Mouse (Mus musculus): ENCODE data around the gene Hmox2. TPM values are rescaled to one million over a fixed set of nuclear protein-coding genes. Genes with fewer than 3 reads are reported as not detected.
"Not testable (repeated sequence)": the region's sequence is repeated elsewhere in the genome, so short reads cannot be mapped to it uniquely, and the experiment has no call there.

The Hmox2 gene
- total RNA-seq (2021), result 10 to 100 TPM; 73.5 to 83.8 TPM
- long read RNA-seq, experiment 1, transcript Hmox2-201 (6 exons, 1,730 nt), result major isoform, 26 of 30 reads
- long read RNA-seq, experiment 1, partial matches to known transcripts, result 1 of 30 reads
- long read RNA-seq, experiment 1, other reads (novel, unspliced or antisense), result 3 of 30 reads
- long read RNA-seq, experiment 2, transcript Hmox2-201 (6 exons, 1,730 nt), result major isoform, 101 of 126 reads
- long read RNA-seq, experiment 2, partial matches to known transcripts, result 15 of 126 reads
- long read RNA-seq, experiment 2, other reads (novel, unspliced or antisense), result 8 of 126 reads

- DNase-seq (ENCODE audit: low spot score in 2 of 2), result peak; percentile 97
Observed at GRCm38 (mm10) chr16:4725780-4726527, at the start of gene Hmox2. Hmox2 (plus strand) TSS chr16:4726361.

- no peak for DNase-seq (ENCODE audit: low spot score in 2 of 2)
Observed at GRCm38 (mm10) chr16:4676836-4677235, 49.3 kb upstream of the Hmox2 start.

DNA sequence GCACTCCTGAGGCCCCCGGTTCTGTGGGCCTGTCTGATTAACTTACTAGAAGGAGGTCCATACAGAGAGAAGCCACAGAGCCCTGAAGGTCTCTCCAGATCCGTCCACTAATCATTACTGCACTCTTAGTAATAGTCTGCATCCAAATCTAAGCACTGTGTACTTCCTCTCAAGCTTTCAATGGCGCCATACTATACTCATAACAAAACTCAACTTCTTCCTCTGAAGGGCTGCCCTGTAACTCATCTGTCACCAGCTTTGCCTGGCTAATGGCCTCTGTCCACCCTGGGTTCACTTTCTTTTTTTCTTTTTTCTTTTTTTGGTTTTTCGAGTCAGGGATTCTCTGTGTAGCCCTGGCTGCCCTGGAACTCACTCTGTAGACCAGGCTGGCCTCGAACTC is 48.1 kb upstream of the Hmox2 start:
- no peak for DNase-seq (ENCODE audit: low spot score in 2 of 2)

DNA sequence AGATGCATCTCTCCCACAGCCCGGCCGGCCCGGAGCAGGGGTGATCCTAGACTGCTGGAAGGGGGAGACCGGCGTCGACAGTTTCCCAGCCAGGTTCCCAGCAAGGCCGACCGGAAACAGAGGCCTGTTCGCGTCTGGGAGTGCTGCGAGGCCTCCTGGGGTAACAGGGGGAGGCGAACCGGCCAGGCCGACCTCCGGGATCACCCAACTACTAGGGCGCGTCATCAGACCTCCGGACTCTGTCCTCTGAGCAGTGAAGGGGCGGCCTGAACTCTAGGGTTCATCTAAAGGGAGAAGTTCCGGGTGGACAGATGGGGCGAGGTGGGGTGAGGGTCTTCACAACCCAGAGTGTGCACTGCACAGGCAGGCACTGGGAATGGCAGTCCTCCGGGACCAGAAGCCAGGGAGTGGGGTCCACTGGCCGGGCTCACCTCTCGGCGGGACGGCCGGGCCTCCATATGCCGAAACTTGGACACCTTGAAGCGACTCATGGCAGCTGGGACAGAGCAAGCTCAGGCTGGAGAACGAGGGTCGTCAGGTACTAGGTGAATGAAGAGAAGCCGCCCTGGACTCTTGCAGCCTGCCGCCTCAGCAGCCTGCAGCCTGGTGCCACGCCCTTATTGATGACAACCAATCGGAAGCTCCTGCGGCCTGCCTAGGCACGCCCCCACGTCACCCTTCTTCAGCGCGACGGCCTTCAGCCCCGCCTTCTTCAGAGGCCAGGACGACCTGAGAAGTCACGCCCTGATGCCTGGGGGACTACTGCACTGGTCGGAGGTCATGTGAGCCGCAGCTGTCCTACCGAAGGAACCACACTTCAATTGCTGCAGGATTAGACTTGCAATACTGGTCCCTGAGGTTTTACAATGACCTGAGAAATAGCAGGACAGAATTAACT is 46.8 kb upstream of the Hmox2 start, which contains the start of gene Coro7:
Coro7 (minus strand) TSS at position 657 of the 898 bp plus-strand sequence.
- peak; percentile 75 to 82 for DNase-seq (ENCODE audit: low spot score in 2 of 2)

GRCm38 (mm10) chr16:4680922-4681455 is 45.2 kb upstream of the Hmox2 start:
- not testable (repeated sequence) for DNase-seq (ENCODE audit: low spot score in 2 of 2)

- DNase-seq (ENCODE audit: low spot score in 2 of 2), result no peak
Observed at GRCm38 (mm10) chr16:4682628-4683179, 43.5 kb upstream of the Hmox2 start.

DNA sequence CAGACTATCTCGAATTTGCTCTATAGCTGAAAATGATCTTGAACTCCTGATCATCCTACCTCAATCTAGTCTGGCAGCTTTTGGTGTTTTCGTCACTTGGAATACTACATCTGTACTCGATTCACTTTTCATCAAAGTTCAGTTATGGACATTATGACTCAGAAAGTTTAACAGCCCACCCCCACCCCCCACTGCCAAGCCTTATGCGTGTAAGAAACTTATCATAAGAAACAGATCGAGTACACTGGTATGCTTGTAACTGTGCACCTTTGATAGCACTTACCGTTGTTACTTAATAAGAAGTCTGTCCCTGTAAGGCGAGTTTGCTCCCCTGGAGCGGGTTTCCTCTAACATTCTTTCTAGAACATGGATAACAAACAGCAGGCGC is 43.0 kb upstream of the Hmox2 start:
- DNase-seq (ENCODE audit: low spot score in 2 of 2), result no peak

DNA sequence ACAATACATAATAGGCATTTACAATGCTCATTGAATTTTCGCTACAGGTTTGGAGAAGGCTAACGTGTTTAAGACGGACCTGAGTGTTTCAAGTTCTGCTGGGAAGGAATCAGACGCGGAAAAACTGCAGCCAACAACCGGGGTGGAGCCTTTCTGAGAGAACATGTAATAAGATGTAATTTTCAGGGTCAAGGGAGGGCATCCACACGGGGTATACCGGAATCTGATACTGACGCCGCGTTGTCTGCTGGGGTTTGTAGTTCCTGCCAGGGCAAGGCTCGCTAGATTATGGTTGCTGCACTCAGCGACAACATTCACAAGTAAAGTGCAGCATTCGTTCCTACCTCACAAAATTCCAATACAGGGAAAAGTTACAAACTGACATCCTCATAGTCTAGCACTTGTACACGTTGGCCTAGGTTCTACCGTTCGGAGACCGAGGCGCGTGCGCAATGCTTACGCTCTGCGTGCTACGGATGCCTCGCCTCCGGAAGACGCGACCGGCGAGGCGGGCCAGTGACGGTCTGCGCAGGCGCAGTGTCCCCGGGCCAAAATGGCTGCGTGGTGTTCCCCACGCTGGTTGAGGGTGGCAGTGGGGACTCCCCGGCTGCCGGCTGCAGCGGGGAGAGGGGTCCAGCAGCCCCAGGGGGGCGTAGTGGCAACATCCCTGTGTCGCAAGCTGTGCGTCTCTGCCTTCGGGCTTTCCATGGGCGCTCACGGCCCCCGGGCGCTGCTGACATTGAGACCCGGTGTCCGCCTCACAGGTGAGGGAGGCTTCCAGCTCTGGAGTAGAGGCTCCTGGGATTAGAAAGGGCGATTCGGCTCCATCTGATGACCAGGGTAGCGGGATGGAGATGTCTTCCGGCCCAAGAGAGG is 42.3 kb upstream of the Hmox2 start:
- DNase-seq (ENCODE audit: low spot score in 2 of 2), result peak; percentile 98

DNA sequence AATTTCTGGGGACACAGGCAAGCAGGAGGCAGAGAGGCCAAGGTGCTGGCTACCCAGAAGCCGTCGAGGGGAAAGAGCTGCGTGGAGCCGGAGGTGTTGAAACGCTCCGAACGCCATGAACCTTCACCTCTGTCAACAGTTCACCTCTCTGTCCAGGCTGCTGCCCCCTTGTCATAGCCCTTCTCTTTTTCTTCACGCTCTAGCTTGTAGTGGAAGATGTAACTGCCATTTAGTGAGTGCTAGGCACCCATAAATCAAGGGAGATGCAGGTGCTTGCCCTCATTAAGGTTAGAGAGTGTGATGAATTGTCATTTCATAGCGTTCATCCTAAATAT is 41.7 kb upstream of the Hmox2 start:
- DNase-seq (ENCODE audit: low spot score in 2 of 2), result no peak

- not testable (repeated sequence) for DNase-seq (ENCODE audit: low spot score in 2 of 2)
Observed at GRCm38 (mm10) chr16:4689371-4689770, 36.8 kb upstream of the Hmox2 start.

- no peak for DNase-seq (ENCODE audit: low spot score in 2 of 2)
Observed at GRCm38 (mm10) chr16:4701211-4701610, 24.9 kb upstream of the Hmox2 start.

DNA sequence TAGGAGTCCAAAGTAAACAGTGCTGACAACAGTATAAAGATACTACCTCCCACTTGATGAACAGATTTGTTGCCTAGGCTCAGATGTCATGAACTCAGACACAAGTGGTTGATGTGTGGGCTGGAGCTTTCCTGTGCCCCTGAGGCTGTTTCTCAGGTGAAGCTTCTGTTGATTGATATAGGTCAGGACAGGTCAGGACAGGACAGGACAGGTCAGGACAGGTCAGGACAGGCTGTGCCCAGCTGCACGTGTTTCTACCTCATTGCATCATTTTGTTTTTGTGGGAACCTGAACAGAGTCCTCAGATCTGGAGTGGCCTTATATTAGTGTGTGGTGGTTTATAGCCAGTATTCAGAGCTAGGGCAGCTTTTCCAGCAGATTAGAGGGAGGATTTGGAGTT is 23.5 kb upstream of the Hmox2 start:
- DNase-seq (ENCODE audit: low spot score in 2 of 2), result no peak

GRCm38 (mm10) chr16:4705541-4705940 is 20.6 kb upstream of the Hmox2 start:
- DNase-seq (ENCODE audit: low spot score in 2 of 2), result no peak

- no peak for DNase-seq (ENCODE audit: low spot score in 2 of 2)
Observed at GRCm38 (mm10) chr16:4711173-4711572, 15.0 kb upstream of the Hmox2 start.

- no peak for DNase-seq (ENCODE audit: low spot score in 2 of 2)
Observed at GRCm38 (mm10) chr16:4713861-4714710, 12.1 kb upstream of the Hmox2 start.

- DNase-seq (ENCODE audit: low spot score in 2 of 2), result no peak
Observed at GRCm38 (mm10) chr16:4717866-4718265, 8.3 kb upstream of the Hmox2 start.

- DNase-seq (ENCODE audit: low spot score in 2 of 2), result peak; percentile 44 to 48
Observed at GRCm38 (mm10) chr16:4718753-4719518, 7.2 kb upstream of the Hmox2 start, which contains the start of gene Nmral1. Nmral1 (minus strand) TSS chr16:4719356.
